Mouse (Mus musculus) right cerebral cortex, postnatal 14 days (tissue): Measurements from ENCODE around the gene Actr1b.
"Not testable (repeated sequence)": the region's sequence is repeated elsewhere in the genome, so short reads cannot be mapped to it uniquely, and the experiment has no call there.

Experiments
- DNase-seq: peaks from one replicate; pipeline ENCODE4 v3.0.0; 2022

Gene Actr1b

DNA sequence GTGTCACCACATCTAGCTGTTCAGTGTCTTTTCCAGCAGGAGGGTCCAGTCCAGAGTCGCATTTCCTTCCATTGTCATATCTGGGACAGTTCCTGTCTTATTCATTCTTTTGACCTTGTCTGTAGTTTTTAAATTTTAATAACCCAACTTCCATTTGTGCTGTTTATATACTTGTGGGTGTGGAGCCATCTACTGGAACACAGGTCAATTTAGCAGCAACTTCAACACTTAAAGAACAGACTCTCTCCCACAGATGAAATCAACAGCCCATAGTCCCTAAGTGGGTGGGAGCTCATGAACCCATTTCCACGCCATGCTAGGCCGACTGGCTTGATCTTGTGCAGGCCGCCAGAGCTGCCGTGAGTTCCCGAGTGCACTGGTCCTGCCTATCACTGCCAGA lies 17.8 kb downstream of the Actr1b start:
- DNase-seq, result no peak

DNA sequence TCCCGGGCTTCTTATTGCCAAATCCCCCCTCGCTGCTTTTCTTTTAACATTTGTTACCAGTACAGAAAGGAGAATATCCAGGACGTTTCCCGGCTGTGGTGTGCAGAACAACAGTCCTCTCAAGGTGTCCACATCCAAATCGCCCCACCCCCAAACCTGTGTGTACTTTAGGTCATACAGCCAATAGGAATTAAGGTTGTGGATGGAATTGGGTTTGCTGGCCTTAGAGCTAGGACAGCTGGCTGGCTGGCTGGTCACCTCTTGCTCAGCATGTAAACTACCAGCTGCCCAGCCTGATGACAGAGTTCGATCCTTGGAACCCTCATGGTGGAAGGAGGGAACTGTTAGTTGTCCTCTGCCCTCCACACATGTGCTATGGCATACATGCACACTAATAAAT lies 19.4 kb downstream of the Actr1b start:
- DNase-seq, result no peak

- peak; percentile 98 for DNase-seq
These were observed 22.7 kb downstream of the Actr1b start, which contains the start of gene Cox5b for GRCm38 (mm10) chr1:36691271-36692155. Cox5b (plus strand) TSS chr1:36691449.

GRCm38 (mm10) chr1:36690671-36691235 lies 23.5 kb downstream of the Actr1b start:
- DNase-seq, result no peak

DNA sequence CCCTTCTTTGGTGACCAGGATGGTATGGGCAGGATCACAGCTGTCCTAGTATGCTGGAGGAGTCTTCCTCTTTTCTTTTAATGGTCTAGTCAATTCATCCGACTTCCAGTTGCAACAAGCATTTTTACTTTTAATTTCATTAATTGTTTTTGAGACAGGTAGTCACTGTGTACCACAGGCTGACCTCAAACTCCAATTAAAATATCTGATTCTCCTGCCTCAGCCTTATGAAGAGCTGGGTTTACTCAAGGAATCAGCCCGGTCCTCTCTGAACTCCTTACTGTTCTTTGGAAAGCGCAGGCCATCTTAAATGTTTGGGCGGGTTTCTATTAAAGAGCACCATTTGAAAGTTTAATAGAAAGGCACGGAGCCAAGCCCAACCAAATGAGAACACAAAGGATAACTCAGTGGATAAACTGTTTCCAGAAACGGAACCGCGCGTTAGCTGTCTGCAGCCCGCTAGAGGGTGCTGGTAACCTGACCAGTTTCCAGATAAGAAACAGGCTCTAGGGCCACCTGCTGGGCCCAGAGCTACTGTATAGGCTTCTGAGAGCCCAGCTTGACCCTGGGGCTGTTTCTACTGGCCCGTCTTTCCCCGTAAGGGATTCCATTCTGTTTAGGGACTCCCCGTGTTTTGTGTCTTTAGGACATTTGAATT lies 30.3 kb downstream of the Actr1b start:
- peak; percentile 80 for DNase-seq

DNA sequence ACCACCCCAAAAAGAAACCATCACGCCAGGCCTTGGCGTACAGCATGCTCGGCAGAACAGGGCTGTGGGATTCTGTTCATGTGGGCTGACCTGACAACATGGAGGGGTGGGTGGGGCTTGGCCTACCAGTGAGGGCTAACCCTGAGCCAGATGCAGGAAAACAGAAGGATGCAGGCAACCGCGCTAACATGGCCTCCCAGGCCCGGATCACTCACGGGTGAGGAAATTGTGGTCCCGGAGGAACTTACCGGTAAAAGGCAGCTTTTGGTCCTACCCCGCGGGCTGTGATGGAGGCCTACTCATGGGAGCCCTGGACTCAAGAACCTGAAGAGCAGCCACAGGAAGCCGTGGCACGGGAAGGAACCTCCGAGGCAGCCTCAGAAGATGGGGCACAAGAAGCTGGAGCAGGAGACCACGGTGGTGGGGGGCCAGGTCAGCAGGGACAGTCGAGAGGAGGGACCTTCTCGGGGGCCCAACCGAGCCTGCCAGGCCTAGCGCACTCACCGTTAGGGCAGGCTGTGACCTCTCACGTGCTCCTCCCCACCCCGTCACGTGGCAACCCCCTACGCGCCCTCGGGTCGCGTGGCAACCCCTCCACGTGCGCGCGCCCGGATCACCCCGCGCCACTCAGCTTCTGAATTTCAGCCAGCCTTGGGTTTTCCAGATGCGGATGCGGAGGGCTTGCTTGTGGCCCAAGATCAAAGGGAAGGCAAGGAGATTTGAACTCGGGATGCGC lies 31.4 kb downstream of the Actr1b start, which contains the start of gene Fam178b:
Fam178b (minus strand) TSS at position 564 of the 736 bp plus-strand sequence.
- no peak for DNase-seq

GRCm38 (mm10) chr1:36680893-36681292 lies 33.3 kb downstream of the Actr1b start:
- no peak for DNase-seq

- no peak for DNase-seq
These were observed 39.3 kb downstream of the Actr1b start for GRCm38 (mm10) chr1:36674936-36675335.

- no peak for DNase-seq
These were observed 41.4 kb downstream of the Actr1b start for GRCm38 (mm10) chr1:36672648-36673350.

- no peak for DNase-seq
These were observed 43.0 kb downstream of the Actr1b start for GRCm38 (mm10) chr1:36671260-36671659.

GRCm38 (mm10) chr1:36670256-36670655 lies 44.0 kb downstream of the Actr1b start:
- no peak for DNase-seq

DNA sequence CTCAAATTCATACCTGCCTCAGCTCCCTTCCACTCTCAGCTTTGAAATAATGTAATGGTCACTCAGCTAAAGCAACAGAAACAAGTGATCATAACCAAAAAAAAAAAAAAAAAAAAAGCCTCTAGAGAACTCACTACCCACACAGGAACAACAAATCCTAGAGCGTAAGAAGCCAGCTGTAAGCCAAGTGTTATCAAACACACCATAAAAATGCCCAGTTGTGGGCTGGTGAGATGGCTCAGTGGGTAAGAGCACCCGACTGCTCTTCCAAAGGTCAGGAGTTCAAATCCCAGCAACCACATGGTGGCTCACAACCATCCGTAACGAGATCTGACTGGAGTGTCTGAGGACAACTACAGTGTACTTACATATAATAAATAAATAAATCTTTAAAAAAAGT lies 46.2 kb downstream of the Actr1b start:
- DNase-seq, result not testable (repeated sequence)

GRCm38 (mm10) chr1:36665934-36666333 lies 48.3 kb downstream of the Actr1b start:
- DNase-seq, result no peak

- DNase-seq, result no peak
These were observed 49.0 kb downstream of the Actr1b start for GRCm38 (mm10) chr1:36665165-36665723.

DNA sequence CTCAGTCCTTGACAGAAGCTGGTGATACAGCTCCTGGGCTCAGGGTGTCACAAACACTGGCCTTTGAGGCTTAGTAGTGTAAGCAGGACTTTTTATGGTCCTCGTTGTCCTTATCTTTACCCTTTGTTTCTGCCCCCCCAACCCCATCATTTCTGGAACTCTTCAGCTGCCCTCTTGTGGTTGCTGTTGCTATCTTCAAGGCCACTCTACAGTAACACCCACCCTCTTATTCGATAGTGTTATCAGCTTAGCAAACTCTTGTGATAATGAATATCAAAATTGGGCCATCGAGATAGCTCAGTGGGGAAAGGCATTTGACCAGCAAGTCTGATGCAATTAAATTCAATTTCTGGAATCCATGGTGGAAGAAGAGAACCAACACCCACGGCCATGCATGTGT lies 49.8 kb downstream of the Actr1b start:
- no peak for DNase-seq

DNA sequence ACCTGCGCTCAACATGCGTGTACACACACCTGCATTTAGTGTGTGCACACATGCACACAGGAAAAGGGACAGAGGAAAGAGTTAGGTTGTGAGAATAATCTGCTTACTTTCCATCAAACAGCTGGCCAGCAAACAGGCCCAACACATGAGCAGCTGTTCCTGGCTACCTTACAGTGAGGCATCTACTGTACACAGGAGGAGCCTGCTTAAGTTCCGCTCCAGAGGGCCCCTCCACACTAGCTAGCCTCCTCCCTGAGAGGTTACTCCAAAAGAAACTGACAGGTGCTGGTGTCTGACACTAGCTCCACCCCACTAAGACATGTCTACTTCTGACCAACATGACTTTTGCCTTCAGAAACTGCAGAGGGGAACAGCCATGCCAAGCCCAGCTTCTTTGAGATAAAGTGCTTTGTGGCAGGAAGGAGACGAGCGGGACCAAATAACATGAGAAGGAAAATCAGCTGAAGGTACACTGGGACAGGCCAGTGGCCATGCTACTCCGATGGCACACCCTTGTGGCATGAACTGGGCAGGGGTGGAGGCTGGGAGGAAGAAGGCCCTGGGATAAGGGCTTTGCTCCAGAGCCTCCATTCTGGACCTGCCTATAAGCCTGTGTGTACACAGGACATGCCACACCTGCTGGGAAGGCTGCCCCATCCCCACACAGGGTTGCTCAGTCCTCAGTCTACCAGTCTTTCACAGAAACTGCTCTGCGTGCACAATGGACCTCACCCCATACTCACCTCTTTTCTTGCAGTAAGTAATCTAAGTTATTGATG lies 55.4 kb downstream of the Actr1b start:
- no peak for DNase-seq

DNA sequence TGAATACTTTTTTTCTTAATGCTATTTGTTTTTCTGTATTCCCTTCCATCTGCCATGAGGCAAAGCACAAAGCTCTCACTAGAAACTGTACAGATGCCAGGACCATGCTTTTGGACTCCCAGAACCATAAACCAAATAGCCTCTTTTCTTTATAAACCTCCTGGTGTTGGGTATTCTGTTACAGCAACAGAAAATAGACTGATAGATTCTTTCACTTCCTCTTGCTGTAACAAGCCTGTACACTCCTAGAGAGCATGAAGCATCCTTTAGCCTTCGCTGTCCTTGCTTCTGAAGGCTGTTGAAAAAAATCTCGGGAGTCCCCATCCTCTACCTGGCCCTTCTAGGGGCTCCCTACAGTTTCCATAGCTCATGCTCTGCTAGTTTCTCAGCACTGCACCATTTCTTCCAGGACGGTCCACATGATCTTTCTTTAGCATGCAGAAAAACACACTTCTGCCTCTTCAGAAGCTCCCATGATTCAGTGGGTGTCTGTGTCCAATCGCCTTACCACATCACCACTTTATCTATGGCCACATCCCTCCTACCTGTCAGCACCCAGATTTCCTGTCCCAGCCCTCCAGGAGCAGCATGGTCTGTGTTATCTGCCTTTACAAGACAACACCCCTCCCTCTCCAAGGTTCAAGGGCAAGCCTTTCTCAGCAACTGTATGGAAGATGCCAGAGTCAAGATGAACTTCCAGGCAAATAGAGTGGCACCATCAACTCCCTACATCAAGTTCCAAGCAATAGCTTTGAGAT lies 56.4 kb downstream of the Actr1b start:
- no peak for DNase-seq

DNA sequence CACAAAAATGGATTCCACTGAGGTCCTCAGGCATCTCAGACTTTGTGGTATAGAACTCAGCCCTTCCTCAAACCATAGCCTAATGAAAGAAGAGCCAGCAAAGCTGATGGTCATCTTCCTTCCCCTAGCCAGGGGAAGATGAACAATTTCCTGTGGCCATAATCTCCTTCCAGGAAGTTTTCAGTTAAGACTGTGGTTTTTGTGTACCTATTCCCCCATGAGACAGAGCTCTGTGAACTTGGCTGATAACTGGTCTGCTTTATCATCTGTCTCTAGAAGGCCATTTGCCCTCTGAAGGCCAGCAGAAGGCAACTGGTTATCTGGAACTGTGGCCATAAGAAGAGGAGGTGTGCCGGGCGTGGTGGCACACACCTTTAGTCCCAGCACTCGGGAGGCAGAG lies 58.0 kb downstream of the Actr1b start:
- DNase-seq, result no peak

DNA sequence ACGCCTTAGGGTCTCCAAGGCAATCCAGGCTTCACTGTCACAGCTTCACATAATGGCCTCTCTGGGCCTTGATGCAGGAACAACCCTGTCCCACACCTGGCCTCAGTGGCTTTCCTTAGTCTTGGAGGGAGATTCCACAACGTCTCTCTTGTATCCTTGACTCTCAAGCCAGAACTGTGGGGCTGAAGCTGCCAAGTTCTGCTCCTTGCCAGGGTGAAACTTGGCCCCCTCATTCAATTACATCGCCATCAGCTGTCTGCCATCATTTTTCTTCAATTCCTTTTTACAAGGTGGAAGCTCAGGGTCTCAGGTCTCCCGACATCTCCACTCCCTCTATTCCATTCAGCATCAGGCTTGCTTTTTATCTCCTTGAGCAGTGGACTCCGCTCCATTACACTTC lies 59.2 kb downstream of the Actr1b start:
- DNase-seq, result no peak
